Mouse (Mus musculus): ENCODE measurements around the gene Cdk1. TPM values are rescaled to one million over a fixed set of nuclear protein-coding genes. Genes with fewer than 3 reads are reported as not detected.

Cdk1 gene
- total and polyA plus RNA-seq, 3 experiments, result 0.52 to 1.1 (median 1.1) TPM

DNA sequence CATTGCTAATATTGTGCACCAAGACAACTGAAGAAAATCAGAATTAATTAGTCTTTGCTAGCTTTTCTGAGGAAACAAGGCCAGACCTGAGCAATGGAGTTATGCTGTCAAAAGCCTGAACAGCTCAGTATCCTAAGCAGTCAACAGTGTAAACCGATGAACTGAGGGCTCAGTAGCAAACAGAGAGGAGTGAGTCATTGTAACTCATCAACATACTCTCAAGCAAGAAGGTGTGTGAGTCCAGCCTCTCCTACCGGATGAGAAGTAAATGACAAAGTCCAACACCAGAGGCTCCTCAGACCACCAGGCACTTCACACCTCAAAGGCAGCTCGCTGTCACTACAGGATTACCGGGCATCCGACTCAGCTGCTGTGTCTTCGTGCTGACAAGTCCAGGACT is 12.7 kb downstream of the Cdk1 start:
- Histone ChIP-seq H3K36me3 (ENCODE audit: control insufficient read depth, insufficient read depth, low read length) (no peaks in the 10 kb centered on the region), H3K4me1 (ENCODE audit: control insufficient read depth, insufficient read depth, low read length) (no peaks in the 10 kb centered on the region), H3K79me2 (replicated peaks; ENCODE audit: control insufficient read depth, insufficient read depth, low read length) (no peaks in the 10 kb centered on the region), H3K27ac (no peak overlapping the region), H3K4me3 (no peak overlapping the region), H3K9ac (ENCODE audit: low read depth, low read length) (no peak overlapping the region), H3K27me3 (ENCODE audit: control insufficient read depth, insufficient read depth, low read length) (no peaks in the 10 kb centered on the region)
- intact Hi-C loops (cut with DNase I), result no loop called here
- TF ChIP-seq CTCF (IDR thresholded peaks at IDR 0.05) (no peak), POLR2A (IDR thresholded peaks at IDR 0.05; ENCODE audit: insufficient read depth, low read depth, low read length) (no peak), EP300 (IDR thresholded peaks at IDR 0.05; ENCODE audit: insufficient read depth, low read depth, low read length) (no peak)
- 82% methylated on average over 6 of the region's 6 CpGs for WGBS
- no peak for DNase-seq

DNA sequence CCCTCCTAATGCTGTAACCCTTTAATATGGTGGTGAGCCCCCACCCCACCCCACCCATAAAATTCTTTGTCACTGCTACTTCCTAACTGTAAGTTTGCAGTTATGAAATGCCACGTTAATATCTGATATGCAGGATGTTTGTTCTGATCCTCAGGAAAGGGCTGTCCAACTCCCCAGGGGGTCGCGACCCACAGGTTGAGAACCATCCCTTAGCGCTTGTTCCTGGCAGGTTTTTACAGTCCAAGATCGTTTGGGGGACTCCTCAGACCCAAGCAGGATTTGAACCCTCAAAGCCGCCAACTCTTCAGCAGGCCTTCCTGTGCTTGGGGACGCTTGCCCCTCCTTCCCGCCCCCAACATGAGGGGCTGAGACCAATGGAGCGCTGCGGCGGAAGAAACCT is 16.5 kb downstream of the Cdk1 start:
- intact Hi-C loops (cut with DNase I), result no loop called here
- 84% methylated on average over 11 of the region's 11 CpGs for WGBS
- no peak for TF ChIP-seq EP300 (IDR thresholded peaks at IDR 0.05; ENCODE audit: insufficient read depth, low read depth, low read length)
- TF ChIP-seq POLR2A (IDR thresholded peaks at IDR 0.05; ENCODE audit: insufficient read depth, low read depth, low read length), result no peak
- no peak for TF ChIP-seq CTCF (IDR thresholded peaks at IDR 0.05)
- no peaks in the 10 kb centered on the region for H3K36me3 ChIP-seq (ENCODE audit: control insufficient read depth, insufficient read depth, low read length)
- H3K4me1 ChIP-seq (ENCODE audit: control insufficient read depth, insufficient read depth, low read length), result no peaks in the 10 kb centered on the region
- DNase-seq, result no peak
- no peak overlapping the region for H3K27ac ChIP-seq
- no peaks in the 10 kb centered on the region for H3K27me3 ChIP-seq (ENCODE audit: control insufficient read depth, insufficient read depth, low read length)
- no peaks in the 10 kb centered on the region for H3K79me2 ChIP-seq (replicated peaks; ENCODE audit: control insufficient read depth, insufficient read depth, low read length)
- H3K4me3 ChIP-seq, result no peak overlapping the region
- H3K9ac ChIP-seq (ENCODE audit: low read depth, low read length), result no peak overlapping the region

DNA sequence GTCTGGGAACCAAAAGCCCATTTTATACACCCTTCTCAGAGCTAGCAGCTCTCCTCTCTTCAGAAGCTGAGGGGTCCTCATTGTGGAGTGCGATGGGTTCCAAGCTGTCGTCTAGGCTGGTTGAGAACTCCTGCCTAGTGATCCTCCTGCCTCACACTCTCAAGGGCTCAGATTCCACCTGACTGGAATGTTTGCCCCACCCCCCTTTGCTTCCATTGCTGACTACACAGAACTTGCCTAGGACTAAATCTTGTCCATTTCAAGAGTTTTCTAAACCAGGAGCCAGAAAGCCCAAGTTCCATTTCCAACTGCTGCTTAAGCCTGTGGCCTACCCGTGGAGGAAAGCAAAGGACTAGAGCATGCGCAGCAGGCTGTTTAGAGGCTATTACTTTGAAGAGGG is 17.1 kb downstream of the Cdk1 start:
- Histone ChIP-seq H3K4me1 (ENCODE audit: control insufficient read depth, insufficient read depth, low read length) (no peaks in the 10 kb centered on the region), H3K4me3 (no peak overlapping the region), H3K27me3 (ENCODE audit: control insufficient read depth, insufficient read depth, low read length) (no peaks in the 10 kb centered on the region), H3K27ac (no peak overlapping the region), H3K36me3 (ENCODE audit: control insufficient read depth, insufficient read depth, low read length) (no peaks in the 10 kb centered on the region), H3K79me2 (replicated peaks; ENCODE audit: control insufficient read depth, insufficient read depth, low read length) (no peaks in the 10 kb centered on the region), H3K9ac (ENCODE audit: low read depth, low read length) (no peak overlapping the region)
- TF ChIP-seq POLR2A (IDR thresholded peaks at IDR 0.05; ENCODE audit: insufficient read depth, low read depth, low read length) (no peak), CTCF (IDR thresholded peaks at IDR 0.05) (no peak), EP300 (IDR thresholded peaks at IDR 0.05; ENCODE audit: insufficient read depth, low read depth, low read length) (no peak)
- WGBS, result 86% methylated on average over 4 of the region's 4 CpGs
- DNase-seq, result no peak
- intact Hi-C loops (cut with DNase I), result no loop called here

DNA sequence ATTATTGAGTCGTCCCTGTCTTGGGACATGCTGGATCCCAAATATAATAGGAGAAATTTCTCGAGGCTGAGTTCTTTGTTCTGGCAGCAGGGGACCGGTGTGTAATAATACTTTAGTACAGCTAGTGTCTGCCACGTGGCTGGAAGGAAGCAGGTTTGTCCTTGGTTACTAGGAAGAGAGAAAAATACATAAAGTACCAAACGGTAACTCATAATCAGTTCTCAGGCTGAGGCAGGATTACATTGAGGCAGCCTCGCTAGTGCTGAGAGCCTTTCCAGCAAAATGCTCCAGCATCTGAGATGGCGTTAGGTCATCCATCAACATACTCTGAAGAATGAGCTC is 17.6 kb downstream of the Cdk1 start:
- WGBS, result 63% methylated on average over 7 of the region's 7 CpGs
- no peaks in the 10 kb centered on the region for H3K27me3 ChIP-seq (ENCODE audit: control insufficient read depth, insufficient read depth, low read length)
- no peaks in the 10 kb centered on the region for H3K79me2 ChIP-seq (replicated peaks; ENCODE audit: control insufficient read depth, insufficient read depth, low read length)
- intact Hi-C loops (cut with DNase I), result no loop called here
- no peaks in the 10 kb centered on the region for H3K36me3 ChIP-seq (ENCODE audit: control insufficient read depth, insufficient read depth, low read length)
- no peak overlapping the region for H3K9ac ChIP-seq (ENCODE audit: low read depth, low read length)
- H3K4me3 ChIP-seq, result no peak overlapping the region
- TF ChIP-seq EP300 (IDR thresholded peaks at IDR 0.05; ENCODE audit: insufficient read depth, low read depth, low read length) (no peak), POLR2A (IDR thresholded peaks at IDR 0.05; ENCODE audit: insufficient read depth, low read depth, low read length) (no peak), CTCF (IDR thresholded peaks at IDR 0.05) (no peak)
- no peaks in the 10 kb centered on the region for H3K4me1 ChIP-seq (ENCODE audit: control insufficient read depth, insufficient read depth, low read length)
- no peak for DNase-seq
- no peak overlapping the region for H3K27ac ChIP-seq

DNA sequence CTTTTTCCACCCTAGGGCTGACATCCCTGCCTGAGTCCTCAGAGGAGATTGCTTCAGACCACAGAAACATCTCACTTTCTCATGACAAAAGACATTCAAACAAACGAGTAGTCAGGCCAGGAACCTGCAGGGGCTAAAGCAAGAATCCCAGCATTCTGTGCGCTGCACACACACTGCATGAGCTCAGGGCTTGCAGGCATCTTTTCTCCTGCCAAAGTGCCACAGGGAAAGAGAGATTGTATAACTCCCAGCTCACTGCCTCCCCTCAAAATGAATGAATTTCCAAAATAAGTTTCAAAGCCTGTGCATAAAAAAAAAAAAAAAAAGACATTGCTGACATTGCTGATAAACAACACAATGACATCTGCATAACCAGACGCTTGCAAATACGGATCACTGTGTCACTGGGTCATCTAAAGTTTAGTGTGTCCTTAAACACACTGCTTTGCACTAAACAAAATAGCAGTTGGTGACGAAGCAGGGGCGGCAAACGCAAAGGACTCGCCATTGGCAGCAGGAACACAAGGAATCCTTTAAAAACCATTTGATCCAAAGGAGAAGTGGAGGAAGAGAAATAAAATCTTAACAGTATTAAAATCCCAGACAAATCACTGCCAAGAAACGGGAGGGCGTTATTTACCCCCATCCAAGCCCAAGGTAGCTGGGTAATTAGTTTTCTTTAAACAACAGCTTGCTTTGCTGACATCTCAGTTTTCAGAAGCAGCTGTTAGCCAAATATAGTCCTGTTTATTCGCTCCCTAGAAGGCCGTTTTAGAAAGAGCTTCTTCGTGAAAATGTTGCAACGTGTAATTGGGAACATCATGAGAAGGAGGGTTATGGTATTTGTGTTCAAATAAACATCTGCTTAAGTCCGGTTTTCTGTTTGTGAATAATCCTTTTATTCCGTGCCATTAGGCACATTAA is 18.2 kb downstream of the Cdk1 start:
- TF ChIP-seq POLR2A (IDR thresholded peaks at IDR 0.05; ENCODE audit: insufficient read depth, low read depth, low read length), result no peak
- TF ChIP-seq EP300 (IDR thresholded peaks at IDR 0.05; ENCODE audit: insufficient read depth, low read depth, low read length), result no peak
- TF ChIP-seq CTCF (IDR thresholded peaks at IDR 0.05), result no peak
- no peak for DNase-seq
- H3K79me2 ChIP-seq (replicated peaks; ENCODE audit: control insufficient read depth, insufficient read depth, low read length), result no peaks in the 10 kb centered on the region
- H3K4me3 ChIP-seq, result no peak overlapping the region
- no peaks in the 10 kb centered on the region for H3K4me1 ChIP-seq (ENCODE audit: control insufficient read depth, insufficient read depth, low read length)
- no peaks in the 10 kb centered on the region for H3K36me3 ChIP-seq (ENCODE audit: control insufficient read depth, insufficient read depth, low read length)
- no peak overlapping the region for H3K9ac ChIP-seq (ENCODE audit: low read depth, low read length)
- H3K27ac ChIP-seq, result no peak overlapping the region
- no peaks in the 10 kb centered on the region for H3K27me3 ChIP-seq (ENCODE audit: control insufficient read depth, insufficient read depth, low read length)
- intact Hi-C loops (cut with DNase I), result no loop called here
- WGBS, result 73% methylated on average over 16 of the region's 16 CpGs

DNA sequence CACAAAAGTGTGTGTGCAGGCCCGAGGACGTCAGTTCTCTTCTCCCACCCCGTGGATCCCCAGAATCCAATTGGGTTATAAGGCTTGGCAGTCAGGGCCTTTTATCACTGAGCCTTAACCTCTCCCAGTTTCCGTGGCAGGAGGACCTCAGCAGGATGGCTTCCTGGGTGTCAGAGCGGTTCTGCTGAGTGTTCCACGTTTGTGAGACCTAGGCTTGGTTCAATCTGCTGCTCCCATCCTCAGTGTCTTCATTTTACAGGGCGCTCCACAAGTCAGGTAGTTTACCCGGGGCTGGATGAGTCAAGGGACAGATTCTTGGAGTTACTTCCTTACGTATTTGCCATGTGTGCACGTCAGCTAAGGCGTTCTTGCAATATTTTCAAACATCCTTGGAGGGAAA is 19.5 kb downstream of the Cdk1 start:
- Histone ChIP-seq H3K9ac (ENCODE audit: low read depth, low read length) (no peak overlapping the region), H3K79me2 (replicated peaks; ENCODE audit: control insufficient read depth, insufficient read depth, low read length) (no peaks in the 10 kb centered on the region), H3K4me1 (ENCODE audit: control insufficient read depth, insufficient read depth, low read length) (no peaks in the 10 kb centered on the region), H3K27ac (no peak overlapping the region), H3K4me3 (no peak overlapping the region), H3K36me3 (ENCODE audit: control insufficient read depth, insufficient read depth, low read length) (no peaks in the 10 kb centered on the region), H3K27me3 (ENCODE audit: control insufficient read depth, insufficient read depth, low read length) (no peaks in the 10 kb centered on the region)
- intact Hi-C loops (cut with DNase I), result no loop called here
- no peak for TF ChIP-seq CTCF (IDR thresholded peaks at IDR 0.05)
- TF ChIP-seq EP300 (IDR thresholded peaks at IDR 0.05; ENCODE audit: insufficient read depth, low read depth, low read length), result no peak
- no peak for TF ChIP-seq POLR2A (IDR thresholded peaks at IDR 0.05; ENCODE audit: insufficient read depth, low read depth, low read length)
- 91% methylated on average over 11 of the region's 11 CpGs for WGBS
- DNase-seq, result no peak
